Mouse (Mus musculus) 416B (cell line): ENCODE data around the gene Hdac5.
A peak's percentile ranks its signal among the peaks of the same experiment; 100 is the strongest.
"Not testable (repeated sequence)": the region's sequence is repeated elsewhere in the genome, so short reads cannot be mapped to it uniquely, and the experiment has no call there.

ENCODE experiments used
- DNase-seq: peaks from one replicate; pipeline ENCODE4 v3.0.0; 2011; ENCODE audit warnings: low read depth

Hdac5 gene

GRCm38 (mm10) chr11:102184646-102185495, 45.1 kb downstream of the Hdac5 start, which contains the start of gene Lsm12:
Gene Lsm12, minus strand, starts transcription at chr11:102185296.
- DNase-seq, result peak; percentile 94

- DNase-seq, result peak; percentile 36
These were observed 45.7 kb downstream of the Hdac5 start for GRCm38 (mm10) chr11:102184253-102184645.

GRCm38 (mm10) chr11:102179836-102180235, 50.1 kb downstream of the Hdac5 start:
- DNase-seq, result no peak

- no peak for DNase-seq
These were observed 61.3 kb downstream of the Hdac5 start for GRCm38 (mm10) chr11:102168689-102169088.

- DNase-seq, result no peak
These were observed 62.4 kb downstream of the Hdac5 start for GRCm38 (mm10) chr11:102167539-102167938.

GRCm38 (mm10) chr11:102165971-102166722, 63.8 kb downstream of the Hdac5 start:
- no peak for DNase-seq

- peak; percentile 60 for DNase-seq
These were observed 70.2 kb downstream of the Hdac5 start for GRCm38 (mm10) chr11:102159781-102160180.

- not testable (repeated sequence) for DNase-seq
These were observed 71.9 kb downstream of the Hdac5 start for GRCm38 (mm10) chr11:102158024-102158423.

GRCm38 (mm10) chr11:102156786-102157089, 73.2 kb downstream of the Hdac5 start:
- DNase-seq, result no peak

GRCm38 (mm10) chr11:102156039-102156785, 73.8 kb downstream of the Hdac5 start, which contains the start of gene Tmem101:
Gene Tmem101, minus strand, starts transcription at chr11:102156404.
- DNase-seq, result peak; percentile 96

GRCm38 (mm10) chr11:102147213-102147989, 82.6 kb downstream of the Hdac5 start:
- DNase-seq, result no peak

GRCm38 (mm10) chr11:102146531-102146930, 83.4 kb downstream of the Hdac5 start:
- DNase-seq, result no peak

- no peak for DNase-seq
These were observed 84.0 kb downstream of the Hdac5 start for GRCm38 (mm10) chr11:102146005-102146404.

GRCm38 (mm10) chr11:102145471-102146001, 84.4 kb downstream of the Hdac5 start, which contains the start of gene Nags:
Gene Nags, plus strand, starts transcription at chr11:102145513.
- DNase-seq, result no peak

- no peak for DNase-seq
These were observed 85.0 kb downstream of the Hdac5 start for GRCm38 (mm10) chr11:102144957-102145470.
